Mouse (Mus musculus) megakaryocyte, embryonic 14.5 days (primary cell): ENCODE measurements around the gene Mrpl33.

Source experiments
- FLI1 ChIP-seq: IDR thresholded peaks from 2 replicates; pipeline ENCODE4 v1.6.1; 2012; ENCODE audit warnings: low read length, inconsistent platforms, mixed read lengths
- GATA1 ChIP-seq: IDR thresholded peaks from 3 replicates; pipeline ENCODE4 v1.6.1; 2012; ENCODE audit warnings: mixed read lengths, low read length, inconsistent platforms, borderline replicate concordance

GRCm38 (mm10) chr5:31599161-31599560 lies 2.4 kb downstream of the Mrpl33 start:
- TF ChIP-seq GATA1 (no peak), FLI1 (no peak)
